Mouse (Mus musculus) heart, postnatal 36 days (tissue): ENCODE results near the gene 1700020L24Rik. TPM values are rescaled to one million over a fixed set of nuclear protein-coding genes. Genes with fewer than 3 reads are reported as not detected.
A peak's percentile ranks its signal among the peaks of the same experiment; 100 is the strongest.

Experiments
- DNase-seq, 2 experiments: peaks; one replicate each; pipeline ENCODE4 v3.0.0; 2021 to 2022
- intact Hi-C: fragments of 180-260 bp; cut with DNase I; formaldehyde crosslinking; loops from one replicate; pipeline ENCODE4 v1.15.1; 2025
- total RNA-seq, 2 experiments: library from RNA; stranded (reverse); gene quantifications; 2 replicates each; pipeline ENCODE4 v1.2.3; 2021

Gene 1700020L24Rik
- total RNA-seq = not detected

DNA sequence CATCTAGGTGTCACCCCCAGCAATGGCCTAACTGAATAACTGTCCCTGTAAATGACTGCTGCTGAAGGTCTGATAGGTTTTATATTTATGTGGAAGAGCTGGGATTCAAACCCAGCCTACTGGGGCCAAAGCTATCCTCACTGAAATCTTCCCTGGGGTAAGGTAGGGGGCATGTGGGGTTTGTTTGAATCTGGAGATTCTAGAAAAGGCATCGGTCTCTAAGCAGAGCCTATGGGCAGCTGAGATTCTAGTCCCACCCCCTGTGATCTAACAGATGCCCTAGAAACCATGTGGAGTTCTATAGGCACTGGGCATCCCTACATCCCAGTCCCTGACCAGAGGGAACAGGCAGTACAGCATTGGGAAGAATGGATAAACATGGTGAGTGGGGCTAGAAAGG, at the start of gene 1700020L24Rik:
Gene 1700020L24Rik, plus strand, starts transcription at position 301 of the 400 bp plus-strand sequence.
- intact Hi-C loops = no loop called here

GRCm38 (mm10) chr11:83393062-83393461, 44.4 kb upstream of the 1700020L24Rik start:
- peak in 1 of 2 experiments; percentile 43 for DNase-seq

More for the DNA sequence above, at the start of gene 1700020L24Rik:
- no peak for DNase-seq

GRCm38 (mm10) chr11:83394802-83395439, 42.6 kb upstream of the 1700020L24Rik start:
- intact Hi-C loops = no loop called here
- no peak for DNase-seq

More at GRCm38 (mm10) chr11:83393062-83393461, 44.4 kb upstream of the 1700020L24Rik start:
- intact Hi-C loops = no loop called here

DNA sequence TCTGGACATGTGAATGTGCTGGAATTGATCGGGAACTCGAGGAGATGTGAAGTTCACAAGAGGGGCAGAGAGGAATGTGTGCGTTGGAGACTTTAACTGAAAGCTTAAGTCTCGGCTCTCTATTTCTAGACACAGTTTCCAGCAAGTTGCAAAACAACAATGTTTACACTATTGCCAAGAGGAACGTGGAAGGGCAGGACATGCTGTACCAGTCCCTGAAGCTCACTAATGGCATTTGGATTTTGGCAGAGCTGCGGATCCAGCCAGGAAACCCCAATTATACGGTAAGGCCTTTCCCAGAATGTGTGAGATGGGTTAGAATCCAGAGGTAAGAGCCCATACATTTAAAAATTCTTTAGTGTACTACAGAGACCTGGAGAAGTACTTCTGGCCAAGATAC, 39.9 kb upstream of the 1700020L24Rik start:
- peak in 1 of 2 experiments; percentile 19 for DNase-seq
- intact Hi-C loops = no loop called here

GRCm38 (mm10) chr11:83398724-83399123, 38.8 kb upstream of the 1700020L24Rik start:
- DNase-seq = no peak
- intact Hi-C loops = no loop called here

- DNase-seq = no peak
- intact Hi-C loops = no loop called here
Measured at GRCm38 (mm10) chr11:83403787-83404186, 33.7 kb upstream of the 1700020L24Rik start.

- intact Hi-C loops = no loop called here
- DNase-seq = no peak
Measured at GRCm38 (mm10) chr11:83406391-83406790, 31.1 kb upstream of the 1700020L24Rik start.

DNA sequence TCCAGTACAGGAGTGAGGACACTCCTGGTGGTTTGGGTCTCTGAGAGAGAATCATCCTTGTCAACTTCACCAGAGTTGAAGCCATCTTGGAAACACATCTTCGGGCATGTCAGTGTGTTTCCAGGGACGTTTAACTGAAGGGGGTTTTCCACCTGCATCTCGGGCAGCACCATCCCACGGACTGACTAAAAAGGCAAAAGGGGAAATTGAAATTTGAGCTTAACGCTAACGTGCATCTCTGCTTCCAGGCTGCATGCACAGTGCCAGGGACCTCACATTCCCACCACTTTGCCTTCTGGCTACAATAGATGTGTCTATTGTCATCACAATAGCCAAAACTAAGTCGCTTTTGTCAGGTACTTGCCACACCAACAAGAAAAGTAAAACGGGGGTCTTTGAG, 29.2 kb upstream of the 1700020L24Rik start:
- DNase-seq = no peak

DNA sequence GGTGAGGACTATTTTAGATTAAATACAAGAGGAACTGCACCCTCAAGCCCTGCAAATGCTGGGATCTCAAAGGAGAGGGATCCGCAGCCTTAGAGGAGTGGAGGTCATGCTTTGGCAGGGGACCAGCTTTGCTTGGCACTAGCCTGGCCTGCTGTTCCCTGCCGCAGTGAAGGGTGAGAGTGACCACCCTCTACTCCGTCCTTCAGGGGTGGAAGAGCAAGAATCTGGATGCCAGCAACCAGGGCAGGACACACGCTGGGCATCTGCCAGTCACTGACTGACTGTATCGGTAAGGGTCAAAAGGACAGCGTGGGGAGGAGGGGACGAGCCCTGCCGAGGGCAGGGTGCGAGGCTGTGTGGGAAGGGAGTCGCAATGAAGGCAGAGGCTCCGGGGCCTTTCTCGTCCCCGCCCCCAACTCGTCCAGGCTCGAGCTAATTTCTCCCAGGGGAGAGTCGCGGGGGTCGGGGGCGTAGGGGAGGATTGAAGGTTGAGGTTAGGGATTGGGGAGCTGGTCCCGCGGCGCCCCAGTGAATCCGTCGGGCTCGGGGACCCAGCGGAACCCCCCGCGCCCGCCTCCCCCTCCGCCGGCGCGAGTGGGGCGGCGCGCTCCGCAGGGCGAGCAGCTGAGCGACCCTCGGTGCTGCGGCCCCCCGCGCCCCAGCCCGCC, 28.3 kb upstream of the 1700020L24Rik start, which contains the start of gene Rasl10b:
Gene Rasl10b, plus strand, starts transcription at position 51 of the 668 bp plus-strand sequence.
- intact Hi-C loops = no loop called here
- peak; percentile 17 to 48 for DNase-seq

More for the DNA sequence above, 29.2 kb upstream of the 1700020L24Rik start:
- intact Hi-C loops = no loop called here

DNA sequence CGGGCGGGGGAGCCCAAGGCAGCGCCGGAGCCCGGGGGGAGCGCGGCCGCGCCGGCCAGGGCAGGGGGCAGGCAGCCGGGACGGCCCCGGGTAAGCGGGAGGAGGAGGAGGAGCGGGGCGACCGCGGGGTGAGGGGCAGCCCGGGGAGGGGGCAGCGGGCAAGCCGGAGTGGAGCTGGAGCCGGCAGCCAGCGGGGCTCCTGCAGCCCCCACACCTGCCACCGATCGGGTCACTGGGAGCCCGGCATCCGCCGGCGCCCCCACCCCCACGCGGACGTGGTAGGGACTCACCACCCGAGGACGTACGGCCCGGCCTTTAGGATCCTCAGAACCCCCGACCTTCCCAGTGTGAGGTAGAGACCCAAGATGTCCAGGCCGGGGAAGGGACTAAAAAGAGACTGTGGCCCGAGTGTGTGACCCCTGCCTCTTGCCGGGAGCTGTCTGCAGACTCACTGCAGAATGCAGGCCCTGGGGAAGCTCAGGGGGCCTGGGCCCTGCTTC, 27.6 kb upstream of the 1700020L24Rik start:
- intact Hi-C loops = no loop called here
- peak in 1 of 2 experiments; percentile 10 for DNase-seq

- no peak for DNase-seq
- intact Hi-C loops = no loop called here
Measured at GRCm38 (mm10) chr11:83410510-83410909, 27.0 kb upstream of the 1700020L24Rik start.

DNA sequence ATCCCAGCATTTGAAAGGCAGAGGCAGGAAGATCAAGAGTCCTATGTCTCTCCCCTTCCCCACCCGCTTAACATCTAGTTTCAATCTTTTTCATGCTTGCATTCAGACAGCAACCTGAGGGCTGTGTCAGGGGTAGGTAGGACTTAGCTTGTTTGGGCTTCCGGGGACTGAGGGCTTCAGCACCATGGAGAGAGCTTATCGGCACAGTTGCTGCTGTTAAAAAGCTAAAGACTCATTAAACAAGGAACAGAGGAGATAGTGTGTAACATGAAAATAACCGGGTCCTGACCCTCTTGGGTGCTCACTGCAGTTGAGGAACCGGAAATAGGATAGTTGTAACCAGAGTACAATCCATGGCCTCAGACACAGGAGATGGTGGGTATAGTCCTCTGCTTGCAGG, 20.4 kb upstream of the 1700020L24Rik start:
- peak; percentile 40 to 55 for DNase-seq
- intact Hi-C loops = no loop called here

DNA sequence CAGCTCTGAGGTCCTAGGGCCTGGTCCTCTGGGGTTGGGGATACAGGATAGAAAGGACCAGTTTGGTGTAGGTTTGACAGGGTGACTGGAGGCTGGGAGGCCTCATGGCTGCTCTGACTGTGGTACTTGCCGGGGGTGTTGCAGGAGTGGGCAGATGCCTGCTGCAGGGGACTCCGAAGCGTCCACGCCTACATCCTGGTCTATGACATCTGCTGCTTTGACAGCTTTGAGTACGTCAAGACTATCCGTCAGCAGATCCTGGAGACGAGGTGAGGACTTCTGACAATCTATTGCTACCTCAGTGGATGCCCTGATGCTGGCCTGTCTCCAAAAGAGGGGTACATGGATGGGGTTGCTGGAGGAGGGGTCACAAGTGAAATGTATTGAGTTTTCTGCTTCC, 19.8 kb upstream of the 1700020L24Rik start:
- intact Hi-C loops = no loop called here
- DNase-seq = no peak

- DNase-seq = no peak
- intact Hi-C loops = no loop called here
Measured at GRCm38 (mm10) chr11:83418566-83418965, 18.9 kb upstream of the 1700020L24Rik start.

DNA sequence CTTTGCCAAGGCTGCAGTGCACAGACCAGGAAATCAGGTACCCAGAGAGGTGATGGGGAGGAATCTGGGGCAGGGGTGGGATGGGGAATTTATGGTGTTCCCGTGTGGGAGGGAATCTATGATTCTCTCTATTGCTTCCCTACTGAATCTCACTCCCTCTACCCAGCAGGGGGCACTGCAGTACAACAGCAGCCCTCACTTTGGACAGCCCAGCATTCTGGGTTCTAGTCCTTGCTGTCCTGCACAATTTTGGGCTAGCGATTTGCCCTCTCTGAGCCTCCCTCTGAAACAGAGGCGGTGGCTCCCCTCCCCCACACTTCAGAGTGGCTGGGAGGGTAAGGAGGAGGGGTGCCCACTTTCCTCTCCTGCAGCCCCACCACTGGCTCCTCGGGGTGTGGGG, 17.1 kb upstream of the 1700020L24Rik start:
- DNase-seq = no peak

DNA sequence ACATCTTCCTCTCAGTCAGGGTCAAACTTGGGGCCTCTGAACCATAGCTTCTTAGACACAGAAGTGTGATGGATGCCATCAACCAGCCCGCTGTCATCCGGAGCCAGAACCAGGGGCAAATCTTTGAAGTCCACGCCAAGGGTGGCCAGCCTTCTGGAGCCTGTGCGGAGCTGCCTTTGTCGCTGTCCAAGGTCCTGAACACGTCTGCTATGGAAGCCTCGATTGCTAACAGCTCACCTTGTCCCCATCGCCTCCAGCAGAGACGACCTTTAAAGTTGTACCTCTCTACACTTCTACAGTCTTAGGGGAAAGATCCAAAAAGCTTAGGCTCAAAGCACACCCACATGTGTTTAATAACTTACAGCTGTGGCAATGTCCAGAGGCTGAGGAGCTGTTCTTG, 16.2 kb upstream of the 1700020L24Rik start:
- DNase-seq = peak; percentile 71 to 80
- intact Hi-C loops = no loop called here

More for the DNA sequence above, 17.1 kb upstream of the 1700020L24Rik start:
- intact Hi-C loops = no loop called here

DNA sequence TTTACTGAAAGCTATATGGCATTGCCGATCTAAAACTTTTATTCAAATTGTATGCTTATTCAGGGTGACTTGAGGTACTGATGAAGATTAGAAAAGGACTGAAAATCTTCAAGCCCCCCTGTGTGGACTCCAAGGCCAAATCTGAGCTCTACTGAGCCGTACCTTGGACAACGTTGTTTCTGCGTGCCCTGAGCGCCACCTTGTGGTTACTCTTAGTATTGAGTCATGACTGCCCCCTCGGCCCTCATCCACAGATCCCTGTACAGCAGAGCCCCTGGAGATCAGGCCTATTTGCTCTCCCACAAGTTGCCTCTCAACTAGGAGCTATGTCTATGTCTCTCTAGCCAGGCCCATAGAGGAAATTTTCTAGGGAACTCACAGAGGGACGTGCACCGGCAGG, 12.8 kb upstream of the 1700020L24Rik start:
- peak; percentile 76 to 79 for DNase-seq

GRCm38 (mm10) chr11:83426964-83427363, 10.5 kb upstream of the 1700020L24Rik start:
- intact Hi-C loops = no loop called here
- no peak for DNase-seq

More for the DNA sequence above, 12.8 kb upstream of the 1700020L24Rik start:
- intact Hi-C loops = loop anchor here (1.0 kb wide), 2 partner anchors 67 to 97 kb away; no protein-coding TSS in a partner anchor

GRCm38 (mm10) chr11:83429355-83429754, 8.1 kb upstream of the 1700020L24Rik start, which contains the start of gene Gas2l2:
Gene Gas2l2 (minus strand): TSS chr11:83429455.
- DNase-seq = no peak

GRCm38 (mm10) chr11:83432533-83432932, 4.9 kb upstream of the 1700020L24Rik start:
- DNase-seq = no peak
- intact Hi-C loops = no loop called here

More at GRCm38 (mm10) chr11:83429355-83429754, 8.1 kb upstream of the 1700020L24Rik start, which contains the start of gene Gas2l2:
- intact Hi-C loops = no loop called here

DNA sequence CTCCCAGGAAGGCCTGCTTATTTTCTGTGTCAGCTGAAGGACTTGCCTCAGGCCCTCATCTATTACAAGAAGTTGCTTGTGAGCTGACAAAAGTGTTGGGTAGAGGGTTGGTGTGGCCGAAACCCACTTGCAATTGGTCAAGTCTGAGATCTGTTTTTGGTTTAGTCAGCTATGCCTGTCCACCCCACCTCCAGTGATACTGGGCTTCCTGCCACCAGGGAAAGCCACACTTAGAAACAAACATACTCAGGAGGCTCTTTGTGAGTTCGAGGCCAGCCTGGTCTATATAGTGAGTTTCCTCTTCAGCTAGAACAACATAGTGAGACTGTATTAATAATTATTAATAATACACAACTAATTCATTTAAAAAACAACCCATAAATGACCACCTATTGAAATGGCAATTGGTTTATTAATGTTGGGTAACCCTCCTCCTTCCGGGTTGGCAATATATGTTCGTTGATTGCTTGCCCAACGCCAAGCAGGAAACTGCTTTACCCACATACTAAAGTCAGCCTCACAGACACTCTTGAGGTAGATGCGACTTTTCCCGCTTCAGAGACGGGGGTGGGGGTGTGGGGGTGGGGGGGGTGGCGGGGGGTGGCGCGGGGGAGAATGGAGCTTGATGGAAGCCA, 2.1 kb downstream of the 1700020L24Rik start:
- no peak for DNase-seq

More for the DNA sequence above, 2.1 kb downstream of the 1700020L24Rik start:
- intact Hi-C loops = loop anchor here (1.0 to 5.0 kb wide), 4 partner anchors 33 to 299 kb away; no protein-coding TSS in a partner anchor
